Mouse (Mus musculus) liver, embryonic 14.5 days (tissue): ENCODE measurements around the gene Hacd4. TPM values are rescaled to one million over a fixed set of nuclear protein-coding genes. Genes with fewer than 3 reads are reported as not detected.

Experiments used
- ATAC-seq: fragments of 200-750 bp; cut with Nextera tagmentation; 2 replicates; pipeline ENCODE4 v1.8.0; 2017; ENCODE audit warnings: moderate number of reproducible peaks, mild to moderate bottlenecking, moderate library complexity; ENCODE audit not compliant: insufficient read depth
- DNase-seq, 3 experiments: peaks; one replicate each; pipeline ENCODE4 v3.0.0-alpha.2; 2012 to 2013; ENCODE audit warnings: low read depth in 3 of 3, low spot score in 3 of 3
- H3K27ac ChIP-seq: fragments of 300-500 bp; sonication (generic); 2 replicates; pipeline ENCODE4 v1.5.1; 2014; ENCODE audit warnings: moderate library complexity, mild to moderate bottlenecking, control low read depth, inconsistent platforms
- H3K27me3 ChIP-seq: fragments of 300-500 bp; sonication (generic); 2 replicates; pipeline ENCODE4 v1.6.1; 2014; ENCODE audit warnings: mild to moderate bottlenecking, low read length, moderate library complexity; ENCODE audit not compliant: control insufficient read depth, insufficient read depth
- H3K36me3 ChIP-seq: fragments of 300-500 bp; sonication (generic); replicated peaks from 2 replicates; pipeline ENCODE4 v1.6.1; 2014; ENCODE audit warnings: low read depth; ENCODE audit not compliant: control insufficient read depth, insufficient read depth
- H3K4me1 ChIP-seq, 2 experiments: fragments of 200-500 bp in 1 of 2; fragments of 300-500 bp in 1 of 2; sonication (generic) in 1 of 2; replicated peaks; 2 replicates each; pipeline ENCODE4 v1.6.1; 2012 to 2014; ENCODE audit warnings: antibody characterized with exemption in 1 of 2, inconsistent platforms in 1 of 2, low read length in 1 of 2; ENCODE audit not compliant: control insufficient read depth in 2 of 2, insufficient read depth in 2 of 2
- H3K4me2 ChIP-seq: fragments of 300-500 bp; sonication (generic); 2 replicates; pipeline ENCODE4 v1.6.1; 2014; ENCODE audit warnings: low read depth, mild to moderate bottlenecking, control low read depth, moderate library complexity
- H3K4me3 ChIP-seq, 2 experiments: fragments of 200-500 bp in 1 of 2; fragments of 300-500 bp in 1 of 2; sonication (generic) in 1 of 2; 2 replicates each; pipeline ENCODE4 v1.5.1; 2012 to 2014; ENCODE audit warnings: low read depth in 2 of 2, low read length in 2 of 2, mild to moderate bottlenecking in 2 of 2, control low read depth in 1 of 2, inconsistent platforms in 1 of 2, moderate library complexity in 1 of 2; ENCODE audit not compliant: insufficient read depth in 1 of 2
- H3K9ac ChIP-seq: fragments of 300-500 bp; sonication (generic); replicated peaks from 2 replicates; pipeline ENCODE4 v1.6.1; 2014; ENCODE audit warnings: mild to moderate bottlenecking, control low read depth, moderate library complexity
- H3K9me3 ChIP-seq: fragments of 300-500 bp; sonication (generic); 2 replicates; pipeline ENCODE4 v1.6.1; 2016; ENCODE audit warnings: low read length, mixed read lengths; ENCODE audit not compliant: control insufficient read depth
- CTCF ChIP-seq: IDR thresholded peaks from 2 replicates; pipeline ENCODE4 v1.5.1; 2016; ENCODE audit warnings: antibody characterized with exemption, low read depth, control low read depth
- EP300 ChIP-seq: IDR thresholded peaks from 2 replicates; pipeline ENCODE4 v1.6.1; 2016; ENCODE audit warnings: antibody characterized with exemption, low read depth
- WGBS: fragments of 180-500 bp; shearing (Covaris S2); extraction: QIAGEN DNeasy Blood & Tissue Kit; methylation state at CpG from one replicate; pipeline ENCODE4 v1.1.7; 2014; ENCODE audit not compliant: insufficient replicate concordance; 5-methylcytosine and 5-hydroxymethylcytosine counted together
- polyA plus RNA-seq, 2 experiments: library from polyadenylated mRNA; depleted of rRNA in 1 of 2; stranded (reverse) in 1 of 2; unstranded in 1 of 2; fragments of >200 nt; fragmentation: Nextera tagmentation in 1 of 2; extraction: Ambion mirVana in 1 of 2; gene quantifications; 2 replicates each; pipeline versions ENCODE4 v1.2.1 to v1.2.3; 2012 to 2014

Gene Hacd4
- polyA plus RNA-seq, 2 experiments = 1.2 to 4.6 TPM

DNA sequence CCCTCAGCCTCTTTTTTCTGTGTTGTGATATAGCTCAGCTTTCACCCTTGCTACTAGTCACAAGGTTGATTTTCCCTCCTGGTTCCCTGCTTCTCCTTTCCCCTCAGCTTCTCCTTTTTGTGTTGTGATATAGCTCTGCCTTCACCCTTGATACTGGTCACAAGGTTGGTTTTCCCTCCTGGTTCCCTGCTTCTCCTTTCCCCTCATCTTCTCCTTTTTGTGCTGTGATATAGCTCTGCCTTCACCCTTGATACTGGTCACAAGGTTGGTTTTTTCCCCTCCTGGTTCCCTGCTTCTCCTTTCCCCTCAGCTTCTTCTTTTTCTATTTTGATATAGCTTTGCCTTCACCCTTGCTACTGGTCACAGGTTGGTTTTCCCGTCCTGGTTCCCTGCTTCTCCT, 48.7 kb downstream of the Hacd4 start:
- Histone ChIP-seq H3K36me3 (no peaks in the 10 kb centered on the region), H3K4me2 (no peak overlapping the region)

DNA sequence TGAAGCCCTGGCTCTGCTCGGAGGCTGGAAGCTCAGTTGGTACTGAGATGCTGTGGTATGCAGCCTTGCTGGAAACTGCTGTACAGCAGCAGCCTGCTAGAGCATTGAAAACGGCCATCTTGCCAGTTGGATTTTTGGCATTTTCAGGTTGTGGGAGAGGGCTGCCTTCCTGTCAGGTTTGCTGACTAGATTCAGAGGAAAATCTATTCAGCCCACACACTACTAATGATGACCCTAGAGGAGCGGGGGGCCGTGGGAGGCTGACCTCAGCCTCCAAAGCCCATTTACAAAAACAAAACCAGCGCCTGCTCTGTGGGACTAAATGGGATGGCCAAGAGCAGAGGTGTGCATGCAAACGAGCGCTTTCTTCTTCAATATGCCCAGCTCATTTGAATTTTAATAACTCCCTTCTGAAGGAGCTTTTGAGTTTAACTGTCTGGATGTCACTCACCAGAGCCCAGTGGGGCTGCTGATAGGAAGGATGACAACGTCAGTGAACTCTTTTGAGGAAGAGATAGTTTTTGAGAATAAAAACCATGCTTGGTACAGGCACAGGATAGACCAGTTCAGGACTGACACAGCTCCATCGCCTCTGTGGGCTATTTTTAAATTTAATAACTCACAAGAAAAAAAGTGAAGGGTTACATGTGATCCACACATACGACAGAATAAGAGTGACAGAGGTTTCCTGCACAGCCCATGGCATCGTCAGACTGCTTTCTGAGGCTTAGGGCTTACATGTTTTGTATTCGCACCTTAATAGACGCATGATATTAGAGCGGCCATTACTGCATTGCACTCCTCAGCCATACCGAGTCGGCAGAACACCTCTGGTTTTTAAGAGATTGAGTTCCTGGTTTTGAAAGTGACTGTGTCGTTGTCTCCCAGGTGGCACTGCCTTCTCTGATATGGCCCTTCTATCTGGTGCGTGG, 66.2 kb downstream of the Hacd4 start:
- no peak for DNase-seq
- Histone ChIP-seq H3K4me1 (no peaks in the 10 kb centered on the region), H3K4me3 (no peak overlapping the region), H3K27ac (no peak overlapping the region), H3K36me3 (no peaks in the 10 kb centered on the region), H3K9me3 (no peaks in the 10 kb centered on the region), H3K9ac (no peak overlapping the region), H3K4me2 (no peak overlapping the region), H3K27me3 (no peaks in the 10 kb centered on the region)
- WGBS = 77% methylated on average over 18 of the region's 18 CpGs
- no peak for TF ChIP-seq CTCF
- TF ChIP-seq EP300 = no peak
- no peak for ATAC-seq

More for the DNA sequence above, 48.7 kb downstream of the Hacd4 start:
- no peaks in the 10 kb centered on the region for H3K9me3 ChIP-seq
- DNase-seq (no peak), ATAC-seq (no peak)
- 58% methylated on average over 1 of the region's 1 CpGs for WGBS
- no peak for TF ChIP-seq EP300
- TF ChIP-seq CTCF = no peak
- no peak overlapping the region for H3K9ac ChIP-seq
- H3K27ac ChIP-seq = no peak overlapping the region
- H3K27me3 ChIP-seq = no peaks in the 10 kb centered on the region
- H3K4me1 ChIP-seq = no peaks in the 10 kb centered on the region
- H3K4me3 ChIP-seq = no peak overlapping the region

DNA sequence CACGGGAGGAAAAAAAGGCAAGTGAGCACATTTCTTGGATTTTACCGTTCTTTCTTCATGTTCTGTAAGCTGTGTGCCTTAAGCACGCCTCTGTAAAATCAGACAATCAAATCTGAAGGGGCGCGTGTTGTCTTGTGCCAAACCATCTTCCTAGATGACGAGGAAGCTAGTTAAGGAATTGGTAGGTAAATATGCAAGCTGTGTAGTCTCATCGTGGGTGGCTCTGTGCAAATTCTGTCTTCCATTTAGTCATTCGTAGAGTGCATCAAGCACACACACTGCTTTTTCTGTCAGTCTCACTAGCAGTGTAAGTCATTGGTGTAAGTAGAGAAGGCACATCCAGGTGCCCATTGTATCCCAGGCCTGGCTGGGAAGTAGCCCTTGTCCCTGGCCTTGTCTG, 67.9 kb downstream of the Hacd4 start:
- Histone ChIP-seq H3K36me3 (no peaks in the 10 kb centered on the region), H3K4me1 (no peaks in the 10 kb centered on the region), H3K9ac (no peak overlapping the region), H3K27ac (no peak overlapping the region), H3K4me2 (no peak overlapping the region), H3K4me3 (no peak overlapping the region), H3K27me3 (no peaks in the 10 kb centered on the region), H3K9me3 (no peaks in the 10 kb centered on the region)
- TF ChIP-seq EP300 (no peak), CTCF (no peak)
- WGBS = 78% methylated on average over 8 of the region's 8 CpGs
- ATAC-seq = no peak
- no peak for DNase-seq

DNA sequence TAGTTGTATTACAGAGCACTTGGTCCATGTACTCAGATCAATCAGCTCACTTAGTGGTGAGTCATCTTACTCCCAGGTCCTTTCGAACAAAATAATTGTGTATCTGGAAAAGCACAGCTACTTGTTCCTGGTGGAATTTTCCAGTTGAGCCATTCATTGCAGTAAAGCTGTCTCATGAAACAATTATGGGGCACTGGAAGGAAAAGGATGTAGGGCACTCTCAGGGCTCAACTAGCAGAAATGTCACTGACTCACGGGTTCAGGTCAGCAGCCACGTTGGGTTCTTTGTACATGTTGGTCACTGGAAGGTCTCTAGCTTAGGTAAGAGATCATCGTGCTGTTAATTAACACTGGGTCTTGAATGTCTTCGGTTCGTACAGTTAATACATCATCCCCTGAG, 68.8 kb downstream of the Hacd4 start:
- WGBS = 77% methylated on average over 6 of the region's 6 CpGs

DNA sequence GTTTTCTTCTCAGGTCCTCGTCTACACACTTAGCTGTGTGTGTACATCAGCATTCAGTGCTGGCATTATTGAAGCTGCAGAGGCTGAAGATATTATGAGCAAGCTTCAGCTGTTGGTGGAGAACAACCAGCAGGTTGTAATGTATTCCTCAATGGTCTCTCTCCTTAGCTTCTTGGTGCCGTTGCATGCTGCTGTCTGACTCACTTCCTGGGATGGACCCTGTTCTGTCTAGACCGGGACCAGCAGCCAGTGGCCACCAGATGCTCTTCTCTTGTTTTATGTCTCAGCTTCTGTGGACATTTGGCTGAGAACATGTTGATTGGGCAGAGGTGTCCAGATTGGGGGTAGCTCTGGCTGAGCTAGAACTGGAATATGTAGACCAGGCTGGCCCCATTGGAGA, 81.3 kb downstream of the Hacd4 start:
- Histone ChIP-seq H3K36me3 (no peaks in the 10 kb centered on the region), H3K9me3 (no peaks in the 10 kb centered on the region), H3K27ac (no peak overlapping the region), H3K4me1 (no peaks in the 10 kb centered on the region), H3K4me3 (no peak overlapping the region), H3K4me2 (no peak overlapping the region), H3K27me3 (no peaks in the 10 kb centered on the region), H3K9ac (no peak overlapping the region)
- ATAC-seq (no peak), DNase-seq (no peak)
- no peak for TF ChIP-seq CTCF
- TF ChIP-seq EP300 = no peak
- 67% methylated on average over 3 of the region's 3 CpGs for WGBS

More for the DNA sequence above, 68.8 kb downstream of the Hacd4 start:
- H3K9me3 ChIP-seq = no peaks in the 10 kb centered on the region
- H3K4me1 ChIP-seq = no peaks in the 10 kb centered on the region
- no peak for DNase-seq
- no peaks in the 10 kb centered on the region for H3K27me3 ChIP-seq
- H3K36me3 ChIP-seq = no peaks in the 10 kb centered on the region
- no peak overlapping the region for H3K4me2 ChIP-seq
- no peak overlapping the region for H3K9ac ChIP-seq
- no peak for ATAC-seq
- H3K27ac ChIP-seq = no peak overlapping the region
- TF ChIP-seq EP300 (no peak), CTCF (no peak)
- no peak overlapping the region for H3K4me3 ChIP-seq
